Mouse (Mus musculus): ENCODE results near the gene Zc3h13.

DNA sequence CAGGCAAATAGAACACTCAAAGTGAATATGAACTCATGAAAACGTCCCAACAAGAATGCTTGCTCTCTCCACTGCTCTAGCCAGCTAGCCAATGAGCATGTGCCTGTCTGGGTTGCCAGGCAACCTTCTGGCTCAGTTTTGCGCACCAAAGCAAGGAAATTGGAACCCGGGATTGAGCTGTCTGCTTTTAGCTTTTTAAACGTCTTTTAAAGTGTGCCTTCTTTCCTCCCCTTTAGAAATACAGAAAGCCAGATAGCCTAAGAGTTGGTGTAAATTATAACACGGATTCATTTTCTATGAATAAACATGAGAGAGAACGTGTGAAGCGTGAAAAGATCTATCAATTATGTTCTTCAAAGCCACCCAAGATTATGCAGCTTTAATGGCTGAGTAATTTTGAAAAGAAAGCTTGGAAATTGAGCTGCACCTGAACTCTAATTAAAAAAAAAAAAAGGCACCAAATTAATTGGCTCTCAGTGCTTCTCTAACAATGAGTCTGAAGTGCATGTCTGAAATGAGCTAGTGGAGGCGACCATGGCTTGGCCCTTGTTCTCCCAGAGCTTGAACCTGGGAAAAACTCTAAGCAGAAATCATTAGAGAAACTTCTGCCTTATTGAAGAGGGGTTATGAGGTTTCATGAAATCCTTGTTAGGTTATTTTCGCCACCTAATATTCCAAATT lies 48.1 kb upstream of the Zc3h13 start:
- TF ChIP-seq CTCF (IDR thresholded peaks at IDR 0.05; ENCODE audit: low read depth, low read length) (no peak), POLR2A (IDR thresholded peaks at IDR 0.05; ENCODE audit: insufficient read depth, low read length) (no peak), EP300 (IDR thresholded peaks at IDR 0.05; ENCODE audit: insufficient read depth, low read depth, low read length) (no peak)
